Mouse (Mus musculus): ENCODE data around the gene Armc12. TPM values are rescaled to one million over a fixed set of nuclear protein-coding genes. Genes with fewer than 3 reads are reported as not detected.

Armc12 gene
- polyA plus RNA-seq, 1 experiment from 2014 or later, result not detected

- Histone ChIP-seq H3K27ac (ENCODE audit: low read length) (peak overlapping the region; percentile 53), H3K9me3 (replicated peaks; ENCODE audit: control insufficient read depth, low read length) (no peaks in the 10 kb centered on the region), H3K4me2 (ENCODE audit: low read depth, low read length) (peak overlapping the region; percentile 70), H3K36me3 (ENCODE audit: control insufficient read depth, insufficient read depth) (no peaks in the 10 kb centered on the region), H3K9ac (ENCODE audit: low read depth, low read length) (no peak overlapping the region), H3K27me3 (ENCODE audit: control insufficient read depth, insufficient read depth, low read depth, low read length) (peaks cover 19% of the 10 kb centered on the region), H3K4me3 (ENCODE audit: low read depth, low read length) (peak overlapping the region; percentile 61), H3K4me1 (ENCODE audit: control insufficient read depth, low read depth, low read length) (peaks cover 13% of the 10 kb centered on the region)
- WGBS (ENCODE audit: insufficient replicate concordance), result 49% methylated on average over 23 of the region's 23 CpGs
- ATAC-seq (ENCODE audit: low read depth), result no peak
Measured at GRCm38 (mm10) chr17:28524009-28524695, 6.5 kb upstream of the Armc12 start.

DNA sequence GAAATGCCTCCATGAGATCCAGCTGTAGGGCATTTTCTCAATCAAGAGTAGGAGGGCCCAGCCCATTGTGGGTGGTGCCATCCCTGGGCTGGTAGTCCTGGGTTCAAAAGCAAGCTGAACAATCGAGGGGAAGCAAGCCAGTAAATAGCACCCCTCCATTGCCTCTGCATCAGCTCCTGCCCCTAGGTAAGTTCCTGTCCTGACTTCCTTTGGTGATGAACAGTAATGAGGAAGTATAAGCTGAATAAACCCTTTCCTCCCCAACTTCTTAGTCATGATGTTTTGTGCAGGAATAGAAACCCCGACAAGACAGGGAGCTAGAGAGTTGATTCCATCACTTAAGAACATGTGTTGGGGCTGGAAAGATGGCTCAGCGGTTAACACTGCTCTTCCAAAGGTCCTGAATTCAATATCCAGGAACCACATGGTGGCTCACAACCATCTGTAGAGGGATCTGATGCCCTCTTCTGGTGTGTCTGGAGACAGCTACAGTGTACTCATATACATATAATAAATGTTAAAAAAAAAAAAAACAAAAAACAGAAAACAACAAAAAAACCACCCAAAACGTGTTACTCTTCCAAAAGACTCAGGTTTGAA lies 5.7 kb upstream of the Armc12 start:
- no peak for ATAC-seq (ENCODE audit: low read depth)
- no peaks in the 10 kb centered on the region for H3K9me3 ChIP-seq (replicated peaks; ENCODE audit: control insufficient read depth, low read length)

DNA sequence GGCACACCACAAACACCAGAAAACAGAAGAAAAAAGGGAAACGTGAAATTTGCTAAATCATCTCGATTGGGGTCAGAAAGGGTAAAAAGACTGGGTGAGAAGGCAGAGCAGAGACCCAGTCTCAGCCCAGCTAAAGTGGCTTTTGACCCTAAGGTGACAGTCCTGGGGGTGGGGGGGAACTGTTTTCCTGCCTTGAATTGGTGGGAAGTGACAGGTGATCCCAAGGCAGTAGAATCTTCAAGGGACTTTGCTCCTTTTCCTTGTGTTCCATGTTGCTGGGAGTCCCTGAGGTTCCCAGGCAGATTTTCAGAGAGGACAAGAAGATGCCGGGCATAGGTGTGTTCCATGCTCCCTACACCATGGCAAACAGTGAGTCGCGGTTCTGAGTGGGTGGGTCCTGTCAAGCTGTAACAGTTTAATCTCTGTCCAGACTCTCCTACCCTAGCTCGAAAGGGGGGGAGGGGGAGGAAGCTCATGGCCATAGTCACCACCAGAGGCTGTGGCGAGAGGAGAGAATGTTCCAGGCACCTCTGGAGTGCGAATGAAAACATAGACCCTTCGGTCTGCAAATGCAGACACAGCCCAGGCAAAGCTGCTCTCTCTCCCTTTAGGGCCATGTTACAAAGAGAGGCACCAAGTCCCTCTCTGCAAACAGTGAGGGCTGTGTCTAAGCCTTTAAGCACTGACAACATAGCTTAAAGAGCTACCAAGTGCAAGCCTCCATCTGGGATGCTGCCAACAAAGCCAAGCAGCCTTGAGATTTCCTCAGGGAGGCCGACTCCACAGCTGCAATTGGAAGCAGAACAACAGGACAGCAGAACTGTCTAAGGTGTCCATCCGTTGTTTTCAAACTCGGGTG lies 3.2 kb upstream of the Armc12 start:
- H3K4me3 ChIP-seq (ENCODE audit: low read depth, low read length), result no peak overlapping the region
- H3K9ac ChIP-seq (ENCODE audit: low read depth, low read length), result no peak overlapping the region

More for the DNA sequence above, 5.7 kb upstream of the Armc12 start:
- WGBS (ENCODE audit: insufficient replicate concordance), result 28% methylated on average over 4 of the region's 4 CpGs
- Histone ChIP-seq H3K36me3 (ENCODE audit: control insufficient read depth, insufficient read depth) (no peaks in the 10 kb centered on the region), H3K4me1 (ENCODE audit: control insufficient read depth, low read depth, low read length) (peaks cover 11% of the 10 kb centered on the region), H3K4me2 (ENCODE audit: low read depth, low read length) (peak overlapping the region; percentile 70; the same call in 1 of the 2 replicates), H3K27ac (ENCODE audit: low read length) (peak overlapping the region; percentile 53), H3K27me3 (ENCODE audit: control insufficient read depth, insufficient read depth, low read depth, low read length) (peaks cover 19% of the 10 kb centered on the region), H3K4me3 (ENCODE audit: low read depth, low read length) (no peak overlapping the region), H3K9ac (ENCODE audit: low read depth, low read length) (no peak overlapping the region)

DNA sequence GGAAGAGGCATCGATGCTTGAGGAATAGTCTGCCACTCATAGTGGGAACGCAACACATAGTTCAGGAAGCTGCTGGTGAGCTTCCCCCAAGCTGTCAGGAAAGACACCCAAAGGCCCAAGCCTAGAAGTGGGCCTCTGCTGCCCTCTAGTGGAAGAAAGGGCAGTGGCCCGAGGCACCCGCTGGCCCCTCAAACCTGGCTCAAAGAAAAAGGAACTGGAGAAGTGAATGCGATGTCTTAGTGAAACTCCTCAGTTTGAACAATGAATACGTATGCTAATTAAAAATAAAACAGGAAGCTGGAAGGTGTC lies 2.6 kb upstream of the Armc12 start:
- Histone ChIP-seq H3K4me2 (ENCODE audit: low read depth, low read length) (peak overlapping the region; percentile 35; the same call in 1 of the 2 replicates), H3K36me3 (ENCODE audit: control insufficient read depth, insufficient read depth) (no peaks in the 10 kb centered on the region), H3K9me3 (replicated peaks; ENCODE audit: control insufficient read depth, low read length) (no peaks in the 10 kb centered on the region), H3K4me3 (ENCODE audit: low read depth, low read length) (no peak overlapping the region), H3K27me3 (ENCODE audit: control insufficient read depth, insufficient read depth, low read depth, low read length) (peaks cover 6% of the 10 kb centered on the region), H3K4me1 (ENCODE audit: control insufficient read depth, low read depth, low read length) (peaks cover 6% of the 10 kb centered on the region), H3K9ac (ENCODE audit: low read depth, low read length) (no peak overlapping the region), H3K27ac (ENCODE audit: low read length) (no peak overlapping the region)
- ATAC-seq (ENCODE audit: low read depth), result no peak
- WGBS (ENCODE audit: insufficient replicate concordance), result 0% methylated on average over 6 of the region's 6 CpGs

More for the DNA sequence above, 3.2 kb upstream of the Armc12 start:
- Histone ChIP-seq H3K9me3 (replicated peaks; ENCODE audit: control insufficient read depth, low read length) (no peaks in the 10 kb centered on the region), H3K27ac (ENCODE audit: low read length) (no peak overlapping the region), H3K4me2 (ENCODE audit: low read depth, low read length) (peak overlapping the region; percentile 35; the same call in 1 of the 2 replicates), H3K4me1 (ENCODE audit: control insufficient read depth, low read depth, low read length) (peaks cover 6% of the 10 kb centered on the region), H3K27me3 (ENCODE audit: control insufficient read depth, insufficient read depth, low read depth, low read length) (peaks cover 12% of the 10 kb centered on the region), H3K36me3 (ENCODE audit: control insufficient read depth, insufficient read depth) (no peaks in the 10 kb centered on the region)
- ATAC-seq (ENCODE audit: low read depth), result no peak
- 26% methylated on average over 12 of the region's 12 CpGs for WGBS (ENCODE audit: insufficient replicate concordance)

GRCm38 (mm10) chr17:28529116-28529515 lies 1.5 kb upstream of the Armc12 start:
- 50% methylated on average over 4 of the region's 4 CpGs for WGBS (ENCODE audit: insufficient replicate concordance)
- no peak for ATAC-seq (ENCODE audit: low read depth)

GRCm38 (mm10) chr17:28531946-28532345 lies 1.3 kb downstream of the Armc12 start:
- WGBS (ENCODE audit: insufficient replicate concordance), result 17% methylated on average over 18 of the region's 18 CpGs
- no peak overlapping the region for H3K4me3 ChIP-seq (ENCODE audit: low read depth, low read length)
- no peaks in the 10 kb centered on the region for H3K9me3 ChIP-seq (replicated peaks; ENCODE audit: control insufficient read depth, low read length)
- H3K36me3 ChIP-seq (ENCODE audit: control insufficient read depth, insufficient read depth), result no peaks in the 10 kb centered on the region
- peaks cover 6% of the 10 kb centered on the region for H3K4me1 ChIP-seq (ENCODE audit: control insufficient read depth, low read depth, low read length)
- no peak overlapping the region for H3K27ac ChIP-seq (ENCODE audit: low read length)
- 0 out of 2 replicates have a peak, but pooled peaks have one; percentile 30 for ATAC-seq (ENCODE audit: low read depth)
- H3K9ac ChIP-seq (ENCODE audit: low read depth, low read length), result no peak overlapping the region
- H3K4me2 ChIP-seq (ENCODE audit: low read depth, low read length), result no peak overlapping the region
- no peaks in the 10 kb centered on the region for H3K27me3 ChIP-seq (ENCODE audit: control insufficient read depth, insufficient read depth, low read depth, low read length)

More at GRCm38 (mm10) chr17:28529116-28529515, 1.5 kb upstream of the Armc12 start:
- Histone ChIP-seq H3K4me2 (ENCODE audit: low read depth, low read length) (no peak overlapping the region), H3K36me3 (ENCODE audit: control insufficient read depth, insufficient read depth) (no peaks in the 10 kb centered on the region), H3K4me3 (ENCODE audit: low read depth, low read length) (no peak overlapping the region), H3K9me3 (replicated peaks; ENCODE audit: control insufficient read depth, low read length) (no peaks in the 10 kb centered on the region), H3K27me3 (ENCODE audit: control insufficient read depth, insufficient read depth, low read depth, low read length) (no peaks in the 10 kb centered on the region), H3K9ac (ENCODE audit: low read depth, low read length) (no peak overlapping the region), H3K27ac (ENCODE audit: low read length) (no peak overlapping the region), H3K4me1 (ENCODE audit: control insufficient read depth, low read depth, low read length) (peaks cover 6% of the 10 kb centered on the region)

GRCm38 (mm10) chr17:28532557-28532956 lies 2.0 kb downstream of the Armc12 start:
- H3K36me3 ChIP-seq (ENCODE audit: control insufficient read depth, insufficient read depth), result no peaks in the 10 kb centered on the region
- H3K27me3 ChIP-seq (ENCODE audit: control insufficient read depth, insufficient read depth, low read depth, low read length), result no peaks in the 10 kb centered on the region
- no peak overlapping the region for H3K4me2 ChIP-seq (ENCODE audit: low read depth, low read length)
- WGBS (ENCODE audit: insufficient replicate concordance), result 62% methylated on average over 7 of the region's 7 CpGs
- peaks cover 3% of the 10 kb centered on the region for H3K4me1 ChIP-seq (ENCODE audit: control insufficient read depth, low read depth, low read length)
- no peak overlapping the region for H3K27ac ChIP-seq (ENCODE audit: low read length)
- H3K4me3 ChIP-seq (ENCODE audit: low read depth, low read length), result no peak overlapping the region
- ATAC-seq (ENCODE audit: low read depth), result no peak
- H3K9ac ChIP-seq (ENCODE audit: low read depth, low read length), result no peak overlapping the region
- H3K9me3 ChIP-seq (replicated peaks; ENCODE audit: control insufficient read depth, low read length), result no peaks in the 10 kb centered on the region

DNA sequence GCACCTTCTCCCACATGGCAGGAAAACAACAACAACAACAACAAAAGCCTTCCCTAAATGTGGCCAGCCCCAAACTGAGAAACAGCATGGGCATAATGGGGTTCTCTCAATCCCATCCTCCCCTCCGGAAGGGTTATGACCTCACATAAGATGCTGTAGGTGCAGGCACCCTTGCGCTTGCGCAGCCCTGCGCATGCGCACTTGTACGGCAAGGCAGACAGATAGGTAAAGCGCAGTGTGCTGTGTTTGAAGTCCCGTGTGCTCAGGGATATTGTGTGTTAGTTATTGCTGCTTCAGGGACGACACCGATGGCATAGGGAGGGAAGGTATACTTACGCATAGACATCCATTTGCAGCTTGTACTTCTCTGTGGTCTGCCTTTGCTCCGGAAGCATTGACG lies 2.7 kb downstream of the Armc12 start:
- Histone ChIP-seq H3K36me3 (ENCODE audit: control insufficient read depth, insufficient read depth) (no peaks in the 10 kb centered on the region), H3K4me2 (ENCODE audit: low read depth, low read length) (no peak overlapping the region), H3K4me3 (ENCODE audit: low read depth, low read length) (no peak overlapping the region), H3K9ac (ENCODE audit: low read depth, low read length) (no peak overlapping the region), H3K27me3 (ENCODE audit: control insufficient read depth, insufficient read depth, low read depth, low read length) (no peaks in the 10 kb centered on the region), H3K9me3 (replicated peaks; ENCODE audit: control insufficient read depth, low read length) (no peaks in the 10 kb centered on the region), H3K27ac (ENCODE audit: low read length) (no peak overlapping the region), H3K4me1 (ENCODE audit: control insufficient read depth, low read depth, low read length) (no peaks in the 10 kb centered on the region)
- WGBS (ENCODE audit: insufficient replicate concordance), result 78% methylated on average over 13 of the region's 13 CpGs
- no peak for ATAC-seq (ENCODE audit: low read depth)

Measured in liver, embryonic 16.5 days (tissue).